Mouse (Mus musculus) hindbrain, postnatal 0 days (tissue): Measurements from ENCODE around the gene Cmc1. TPM values are rescaled to one million over a fixed set of nuclear protein-coding genes. Genes with fewer than 3 reads are reported as not detected.

Experiments used
- ATAC-seq: fragments of 200-750 bp; cut with Nextera tagmentation; 2 replicates; pipeline ENCODE4 v1.8.0; 2017; ENCODE audit warnings: mild to moderate bottlenecking, moderate TSS enrichment, moderate library complexity
- DNase-seq: peaks from one replicate; pipeline ENCODE4 v3.0.0-alpha.2; 2015; ENCODE audit warnings: low spot score
- H3K27ac ChIP-seq: fragments of 300-500 bp; sonication (generic); 2 replicates; pipeline ENCODE4 v1.5.1; 2014; ENCODE audit warnings: mild to moderate bottlenecking
- H3K27me3 ChIP-seq: fragments of 300-500 bp; sonication (generic); 2 replicates; pipeline ENCODE4 v1.6.1; 2014; ENCODE audit warnings: low read length, mixed read lengths; ENCODE audit not compliant: insufficient read depth
- H3K36me3 ChIP-seq: fragments of 300-500 bp; sonication (generic); 2 replicates; pipeline ENCODE4 v1.6.1; 2014; ENCODE audit warnings: low read length, mixed read lengths; ENCODE audit not compliant: insufficient read depth
- H3K4me1 ChIP-seq: fragments of 300-500 bp; sonication (generic); 2 replicates; pipeline ENCODE4 v1.6.1; 2014; ENCODE audit warnings: antibody characterized with exemption, low read length, mixed read lengths; ENCODE audit not compliant: insufficient read depth
- H3K4me2 ChIP-seq: fragments of 300-500 bp; sonication (generic); 2 replicates; pipeline ENCODE4 v1.6.1; 2014; ENCODE audit warnings: low read depth, mild to moderate bottlenecking, low read length, moderate library complexity, mixed read lengths
- H3K4me3 ChIP-seq: fragments of 300-500 bp; sonication (generic); 2 replicates; pipeline ENCODE4 v1.5.1; 2014; ENCODE audit warnings: low read length
- H3K9ac ChIP-seq: fragments of 300-500 bp; sonication (generic); replicated peaks from 2 replicates; pipeline ENCODE4 v1.6.1; 2014; ENCODE audit warnings: mild to moderate bottlenecking, low read length, moderate library complexity, mixed read lengths
- H3K9me3 ChIP-seq: fragments of 300-500 bp; sonication (generic); 2 replicates; pipeline ENCODE4 v1.6.1; 2016; ENCODE audit warnings: low read length, mixed read lengths
- CTCF ChIP-seq: IDR thresholded peaks from 2 replicates; pipeline ENCODE4 v1.5.1; 2016; ENCODE audit warnings: antibody characterized with exemption, control low read depth, low read depth
- WGBS: fragments of 180-500 bp; shearing (Covaris S2); extraction: QIAGEN DNeasy Blood & Tissue Kit; methylation state at CpG from one replicate; pipeline ENCODE4 v1.1.7; 2014; 5-methylcytosine and 5-hydroxymethylcytosine counted together
- polyA plus RNA-seq: library from polyadenylated mRNA; unstranded; fragments of >200 nt; fragmentation: Nextera tagmentation; extraction: Ambion mirVana; gene quantifications from 2 replicates; pipeline ENCODE4 v1.2.1, GENCODE M21; 2015
- total RNA-seq: library from RNA; depleted of rRNA; stranded (reverse); fragments of >200 nt; gene quantifications from 2 replicates; pipeline ENCODE4 v1.2.3, GENCODE M21; 2014

The Cmc1 gene
- total and polyA plus RNA-seq, 2 experiments from 2014 or later, result 2.0 to 44.5 TPM

- Histone ChIP-seq H3K27ac (no peak overlapping the region), H3K4me2 (no peak overlapping the region), H3K9ac (no peak overlapping the region), H3K36me3 (no peaks in the 10 kb centered on the region), H3K9me3 (no peaks in the 10 kb centered on the region), H3K4me1 (no peaks in the 10 kb centered on the region), H3K27me3 (no peaks in the 10 kb centered on the region), H3K4me3 (no peak overlapping the region)
- no peak for ATAC-seq
- no peak for DNase-seq
- TF ChIP-seq CTCF, result no peak
- 67% methylated on average over 7 of the region's 7 CpGs for WGBS
Observed at GRCm38 (mm10) chr9:118187420-118187819, 37.4 kb upstream of the Cmc1 start.

GRCm38 (mm10) chr9:118186776-118187175, 36.8 kb upstream of the Cmc1 start:
- no peak for TF ChIP-seq CTCF
- no peak for ATAC-seq
- 58% methylated on average over 10 of the region's 10 CpGs for WGBS
- no peaks in the 10 kb centered on the region for H3K9me3 ChIP-seq
- no peak for DNase-seq
- H3K36me3 ChIP-seq, result no peaks in the 10 kb centered on the region
- no peaks in the 10 kb centered on the region for H3K27me3 ChIP-seq
- no peak overlapping the region for H3K4me3 ChIP-seq
- H3K4me1 ChIP-seq, result no peaks in the 10 kb centered on the region
- H3K9ac ChIP-seq, result no peak overlapping the region
- no peak overlapping the region for H3K4me2 ChIP-seq
- H3K27ac ChIP-seq, result no peak overlapping the region

- no peak for TF ChIP-seq CTCF
- no peak overlapping the region for H3K9ac ChIP-seq
- WGBS, result 71% methylated on average over 18 of the region's 18 CpGs
- H3K27ac ChIP-seq, result peak overlapping the region; percentile 64; the same call in 1 of the 2 replicates
- H3K9me3 ChIP-seq, result no peaks in the 10 kb centered on the region
- H3K4me1 ChIP-seq, result no peaks in the 10 kb centered on the region
- H3K27me3 ChIP-seq, result no peaks in the 10 kb centered on the region
- H3K36me3 ChIP-seq, result no peaks in the 10 kb centered on the region
- DNase-seq (peak; percentile 29), ATAC-seq (peak; percentile 35; the same call in 1 of the 2 replicates)
- H3K4me2 ChIP-seq, result no peak overlapping the region
- no peak overlapping the region for H3K4me3 ChIP-seq
Observed at GRCm38 (mm10) chr9:118179136-118180025, 29.4 kb upstream of the Cmc1 start.

- no peaks in the 10 kb centered on the region for H3K36me3 ChIP-seq
- 93% methylated on average over 3 of the region's 3 CpGs for WGBS
- H3K4me1 ChIP-seq, result no peaks in the 10 kb centered on the region
- no peaks in the 10 kb centered on the region for H3K27me3 ChIP-seq
- no peak overlapping the region for H3K9ac ChIP-seq
- H3K4me2 ChIP-seq, result no peak overlapping the region
- no peak overlapping the region for H3K4me3 ChIP-seq
- H3K27ac ChIP-seq, result no peak overlapping the region
- DNase-seq (no peak), ATAC-seq (no peak)
- no peak for TF ChIP-seq CTCF
- 0 out of 2 replicates have a peak, but pooled peaks cover 3% of the 10 kb centered on the region for H3K9me3 ChIP-seq
Observed at GRCm38 (mm10) chr9:118176687-118177086, 26.7 kb upstream of the Cmc1 start.

DNA sequence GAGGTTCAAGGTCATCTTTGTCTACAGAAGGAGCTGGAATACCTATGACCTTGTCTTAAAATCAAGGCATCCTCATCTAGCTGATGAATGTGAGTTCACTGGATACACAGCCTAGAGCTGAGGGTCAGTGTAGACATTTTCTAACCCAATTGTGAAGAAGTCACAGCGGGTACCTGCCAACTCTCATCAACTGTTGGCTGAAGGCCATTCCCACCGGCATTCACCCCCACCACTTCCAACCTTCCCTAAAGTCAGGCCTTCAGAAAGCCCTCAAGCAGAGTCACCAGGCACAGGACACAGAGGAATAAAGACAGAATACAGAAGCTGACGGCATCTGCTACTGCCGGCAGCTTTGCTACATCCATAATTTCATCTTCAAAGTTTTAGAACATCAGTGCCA, 25.4 kb upstream of the Cmc1 start:
- DNase-seq, result no peak
- Histone ChIP-seq H3K4me3 (no peak overlapping the region), H3K9ac (no peak overlapping the region), H3K36me3 (no peaks in the 10 kb centered on the region), H3K4me1 (no peaks in the 10 kb centered on the region), H3K27ac (no peak overlapping the region), H3K9me3 (0 out of 2 replicates have a peak, but pooled peaks cover 3% of the 10 kb centered on the region), H3K27me3 (no peaks in the 10 kb centered on the region), H3K4me2 (no peak overlapping the region)
- TF ChIP-seq CTCF, result no peak
- WGBS, result 67% methylated on average over 4 of the region's 4 CpGs
- no peak for ATAC-seq

DNA sequence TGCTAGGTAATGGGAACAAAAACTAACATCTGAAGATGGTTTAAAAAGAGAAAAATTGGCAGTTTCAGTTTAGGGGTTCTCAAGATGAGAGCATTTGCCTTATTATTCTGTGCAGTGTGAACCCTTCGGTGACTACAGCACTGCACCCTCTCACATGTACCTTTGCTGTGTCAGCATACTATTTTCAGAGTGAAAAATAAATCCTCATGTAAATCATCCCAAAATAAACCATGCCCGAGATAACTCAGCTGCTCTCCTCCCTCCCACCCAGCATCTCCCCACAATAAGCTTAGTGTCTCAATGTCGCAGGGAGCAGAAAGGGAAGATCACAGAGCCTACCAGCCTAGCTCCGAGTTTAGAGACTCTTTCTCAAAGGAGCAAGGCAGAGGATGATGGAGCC, 23.1 kb upstream of the Cmc1 start:
- no peak overlapping the region for H3K4me3 ChIP-seq

DNA sequence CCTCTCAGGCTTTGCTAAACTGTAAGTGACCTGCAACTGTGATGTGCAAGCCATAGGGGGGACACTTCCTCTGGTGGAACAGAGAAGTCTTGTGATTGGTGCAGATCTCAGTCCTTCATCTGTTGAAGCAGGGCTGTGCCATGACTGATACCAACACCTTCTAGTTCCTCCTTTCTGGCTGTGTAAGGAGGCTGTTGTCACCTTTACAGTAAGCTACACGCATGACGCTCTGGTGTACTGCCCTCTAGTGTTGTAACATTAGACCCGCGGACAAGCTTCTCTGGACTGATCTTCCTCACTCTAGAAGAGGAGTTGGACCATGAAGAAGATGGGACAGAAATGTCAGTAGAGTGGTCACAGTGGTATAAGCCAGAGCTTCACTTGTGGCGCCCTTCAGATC, 18.6 kb upstream of the Cmc1 start:
- H3K36me3 ChIP-seq, result no peaks in the 10 kb centered on the region
- ATAC-seq, result no peak
- H3K9me3 ChIP-seq, result 0 out of 2 replicates have a peak, but pooled peaks cover 3% of the 10 kb centered on the region
- DNase-seq, result no peak
- peak; percentile 55 for TF ChIP-seq CTCF
- no peak overlapping the region for H3K4me2 ChIP-seq
- WGBS, result 49% methylated on average over 5 of the region's 5 CpGs
- no peak overlapping the region for H3K27ac ChIP-seq
- no peak overlapping the region for H3K9ac ChIP-seq
- H3K4me1 ChIP-seq, result no peaks in the 10 kb centered on the region
- H3K27me3 ChIP-seq, result no peaks in the 10 kb centered on the region
- no peak overlapping the region for H3K4me3 ChIP-seq

More for the DNA sequence above, 23.1 kb upstream of the Cmc1 start:
- DNase-seq, result no peak
- no peak overlapping the region for H3K4me2 ChIP-seq
- no peak overlapping the region for H3K27ac ChIP-seq
- 0 out of 2 replicates have a peak, but pooled peaks cover 3% of the 10 kb centered on the region for H3K9me3 ChIP-seq
- WGBS, result 84% methylated on average over 4 of the region's 4 CpGs
- no peak for ATAC-seq
- H3K36me3 ChIP-seq, result no peaks in the 10 kb centered on the region
- no peaks in the 10 kb centered on the region for H3K27me3 ChIP-seq
- H3K4me1 ChIP-seq, result no peaks in the 10 kb centered on the region
- H3K9ac ChIP-seq, result no peak overlapping the region
- TF ChIP-seq CTCF, result no peak
